Mouse (Mus musculus): ENCODE results near the gene Casp2. TPM values are rescaled to one million over a fixed set of nuclear protein-coding genes. Genes with fewer than 3 reads are reported as not detected.

Casp2 gene
- total and polyA plus RNA-seq, 3 experiments = 24.7 to 47.8 (median 31.6) TPM

DNA sequence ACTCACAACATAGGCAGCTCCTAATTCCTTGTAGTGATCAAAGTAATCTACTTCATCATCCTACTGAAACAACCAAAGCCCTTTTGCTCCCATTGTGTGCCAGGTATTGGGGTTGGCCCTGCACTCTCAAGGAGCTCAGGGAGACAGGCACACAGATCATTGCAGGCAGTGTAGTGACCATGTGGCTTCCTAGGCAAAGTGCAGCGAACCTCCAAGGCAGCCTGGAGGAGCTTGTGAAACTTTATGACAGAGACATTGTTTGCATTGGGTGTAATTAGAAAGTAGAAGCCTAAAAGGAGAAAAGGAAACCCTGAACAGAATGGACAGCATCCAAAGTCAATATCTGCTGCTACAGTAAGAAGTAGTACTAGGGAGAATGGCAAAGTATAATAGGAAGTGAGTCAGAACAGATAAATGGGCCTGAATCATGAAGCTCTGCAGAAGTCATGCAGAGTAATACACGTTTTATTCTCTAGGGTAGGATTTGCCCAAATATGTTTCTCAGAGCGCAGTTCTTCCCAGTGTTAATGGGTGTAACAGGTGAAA, 30.8 kb downstream of the Casp2 start:
- Histone ChIP-seq H3K36me3 (replicated peaks in 1 of 2; ENCODE audit: control insufficient read depth in 1 of 2, insufficient read depth in 1 of 2, low read length in 1 of 2) (peaks cover 0 to 6% of the 10 kb centered on the region in 2 experiments), H3K4me1 (ENCODE audit: control insufficient read depth in 1 of 2, insufficient read depth in 2 of 2) (peaks cover 5 to 21% of the 10 kb centered on the region in 2 experiments), H3K9me3 (replicated peaks; ENCODE audit: low read length) (no peaks in the 10 kb centered on the region), H3K4me3 (replicated peaks in 1 of 3; ENCODE audit: low read depth in 2 of 3, low read length in 2 of 3, poor library complexity in 1 of 3) (no peak overlapping the region), H3K9ac (ENCODE audit: insufficient read depth, low read depth) (no peak overlapping the region), H3K27ac (ENCODE audit: insufficient read depth, low read depth) (no peak overlapping the region), H3K79me2 (replicated peaks; ENCODE audit: control insufficient read depth, extremely low read depth, insufficient read depth, poor library complexity, severe bottlenecking) (no peaks in the 10 kb centered on the region), H3K27me3 (replicated peaks) (no peaks in the 10 kb centered on the region), H3K4me2 (ENCODE audit: insufficient read depth, low read depth, poor library complexity, severe bottlenecking) (no peak overlapping the region)
- no peak for DNase-seq (ENCODE audit: extremely low read depth)
- TF ChIP-seq USF2 (conservative IDR thresholded peaks at IDR 0.05; ENCODE audit: low read depth, low read length) (no peak), NRF1 (IDR thresholded peaks at IDR 0.05; ENCODE audit: low read depth, low read length) (no peak), IRF4 (IDR thresholded peaks at IDR 0.05; ENCODE audit: low read depth, low read length) (no peak), CTCF (conservative IDR thresholded peaks at IDR 0.05 in 1 of 2, IDR thresholded peaks at IDR 0.05 in 1 of 2; ENCODE audit: low read depth in 2 of 2, low read length in 2 of 2) (no peak)
- dilution Hi-C loops (cut with MboI; ENCODE audit: extremely low pct_ligation_motif_present, extremely low pct_unique_long_range_greater_than_20kb, low sequenced_read_pairs) = no loop called here
- in situ Hi-C loops (cut with MboI; ENCODE audit: low pct_ligation_motif_present, low pct_unique_long_range_greater_than_20kb, low sequenced_read_pairs) = no loop called here

- dilution Hi-C loops (cut with MboI; ENCODE audit: extremely low pct_ligation_motif_present, extremely low pct_unique_long_range_greater_than_20kb, low sequenced_read_pairs) = no loop called here
- Histone ChIP-seq H3K27ac (ENCODE audit: insufficient read depth, low read depth) (no peak overlapping the region), H3K27me3 (replicated peaks) (no peaks in the 10 kb centered on the region), H3K4me1 (ENCODE audit: control insufficient read depth in 1 of 2, insufficient read depth in 2 of 2) (no peaks in the 10 kb centered on the region), H3K4me2 (ENCODE audit: insufficient read depth, low read depth, poor library complexity, severe bottlenecking) (no peak overlapping the region), H3K36me3 (replicated peaks in 1 of 2; ENCODE audit: control insufficient read depth in 1 of 2, insufficient read depth in 1 of 2, low read length in 1 of 2) (peaks cover 0 to 2% of the 10 kb centered on the region in 2 experiments), H3K79me2 (replicated peaks; ENCODE audit: control insufficient read depth, extremely low read depth, insufficient read depth, poor library complexity, severe bottlenecking) (no peaks in the 10 kb centered on the region), H3K9ac (ENCODE audit: insufficient read depth, low read depth) (no peak overlapping the region), H3K4me3 (replicated peaks in 1 of 3; ENCODE audit: low read depth in 2 of 3, low read length in 2 of 3, poor library complexity in 1 of 3) (no peak overlapping the region), H3K9me3 (replicated peaks; ENCODE audit: low read length) (no peaks in the 10 kb centered on the region)
- in situ Hi-C loops (cut with MboI; ENCODE audit: low pct_ligation_motif_present, low pct_unique_long_range_greater_than_20kb, low sequenced_read_pairs) = no loop called here
- no peak for TF ChIP-seq NELFE (IDR thresholded peaks at IDR 0.05; ENCODE audit: low read depth, low read length)
- TF ChIP-seq IRF4 (IDR thresholded peaks at IDR 0.05; ENCODE audit: low read depth, low read length) = no peak
- DNase-seq (ENCODE audit: extremely low read depth) = no peak
These were observed 34.6 kb downstream of the Casp2 start for GRCm38 (mm10) chr6:42299362-42299761.

- H3K27me3 ChIP-seq (replicated peaks) = no peaks in the 10 kb centered on the region
- H3K9ac ChIP-seq (ENCODE audit: insufficient read depth, low read depth) = no peak overlapping the region
- no peaks in the 10 kb centered on the region for H3K36me3 ChIP-seq (replicated peaks in 1 of 2; ENCODE audit: control insufficient read depth in 1 of 2, insufficient read depth in 1 of 2, low read length in 1 of 2)
- no peaks in the 10 kb centered on the region for H3K79me2 ChIP-seq (replicated peaks; ENCODE audit: control insufficient read depth, extremely low read depth, insufficient read depth, poor library complexity, severe bottlenecking)
- H3K4me2 ChIP-seq (ENCODE audit: insufficient read depth, low read depth, poor library complexity, severe bottlenecking) = no peak overlapping the region
- in situ Hi-C loops (cut with MboI; ENCODE audit: low pct_ligation_motif_present, low pct_unique_long_range_greater_than_20kb, low sequenced_read_pairs) (no loop called here), dilution Hi-C loops (cut with MboI; ENCODE audit: extremely low pct_ligation_motif_present, extremely low pct_unique_long_range_greater_than_20kb, low sequenced_read_pairs) (no loop called here)
- TF ChIP-seq HCFC1 (IDR thresholded peaks at IDR 0.05; ENCODE audit: low read depth, low read length) = no peak
- TF ChIP-seq RAD21 (IDR thresholded peaks at IDR 0.05; ENCODE audit: low read depth, low read length) = peak; percentile 13
- TF ChIP-seq CTCF (conservative IDR thresholded peaks at IDR 0.05 in 1 of 2, IDR thresholded peaks at IDR 0.05 in 1 of 2; ENCODE audit: low read depth in 2 of 2, low read length in 2 of 2) = peak in 1 of 2 experiments; percentile 46; a peak in 2 of 4 replicates
- no peak for TF ChIP-seq ZKSCAN1 (IDR thresholded peaks at IDR 0.05; ENCODE audit: borderline replicate concordance, low read depth, low read length)
- TF ChIP-seq SMC3 (IDR thresholded peaks at IDR 0.05; ENCODE audit: low read depth, low read length) = peak; percentile 16
- no peak for DNase-seq (ENCODE audit: extremely low read depth)
- no peak overlapping the region for H3K4me3 ChIP-seq (replicated peaks in 1 of 3; ENCODE audit: low read depth in 2 of 3, low read length in 2 of 3, poor library complexity in 1 of 3)
- peaks cover 0 to 7% of the 10 kb centered on the region in 2 experiments; a peak in 2 of 4 replicates for H3K4me1 ChIP-seq (ENCODE audit: control insufficient read depth in 1 of 2, insufficient read depth in 2 of 2)
- H3K9me3 ChIP-seq (replicated peaks; ENCODE audit: low read length) = no peaks in the 10 kb centered on the region
- H3K27ac ChIP-seq (ENCODE audit: insufficient read depth, low read depth) = no peak overlapping the region
These were observed 45.1 kb downstream of the Casp2 start for GRCm38 (mm10) chr6:42309816-42310378.
